Mouse (Mus musculus) myocyte (in vitro differentiated cells): Measurements from ENCODE around the gene Timp3. TPM values are rescaled to one million over a fixed set of nuclear protein-coding genes. Genes with fewer than 3 reads are reported as not detected.

Experiments
- H3K27me3 ChIP-seq: one replicate; pipeline ENCODE4 v1.6.1; 2011; ENCODE audit not compliant: control insufficient read depth, insufficient read depth, insufficient read length
- H3K36me3 ChIP-seq: one replicate; pipeline ENCODE4 v1.6.1; 2011; ENCODE audit not compliant: control insufficient read depth, insufficient read depth
- H3K4me2 ChIP-seq: one replicate; pipeline ENCODE4 v1.6.1; 2011; ENCODE audit warnings: low read depth, control low read depth
- H3K4me3 ChIP-seq: one replicate; pipeline ENCODE4 v1.5.1; 2011; ENCODE audit warnings: mild to moderate bottlenecking, control low read depth, moderate library complexity
- H3K79me2 ChIP-seq: one replicate; pipeline ENCODE4 v1.6.1; 2011; ENCODE audit not compliant: control insufficient read depth, insufficient read depth
- H3ac ChIP-seq: one replicate; pipeline ENCODE4 v1.6.1; 2011; ENCODE audit not compliant: control insufficient read depth, insufficient read length
- CEBPB ChIP-seq: IDR thresholded peaks from 2 replicates; pipeline ENCODE4 v1.6.1; 2011; ENCODE audit warnings: mild to moderate bottlenecking, moderate library complexity; ENCODE audit not compliant: poor library complexity, insufficient read depth, severe bottlenecking
- E2F4 ChIP-seq: IDR thresholded peaks from one replicate; pipeline ENCODE4 v1.6.1; 2011; ENCODE audit warnings: mild to moderate bottlenecking, control low read depth, moderate library complexity; ENCODE audit not compliant: insufficient read depth
- MAX ChIP-seq: IDR thresholded peaks from one replicate; pipeline ENCODE4 v1.6.1; 2011; ENCODE audit warnings: low read depth, mild to moderate bottlenecking, control low read depth
- MYOD1 ChIP-seq, 3 experiments: IDR thresholded peaks; one replicate each; pipeline ENCODE4 v1.6.1; 2011; ENCODE audit warnings: control low read depth in 2 of 3, low read depth in 2 of 3, mild to moderate bottlenecking in 2 of 3, moderate library complexity in 1 of 3; ENCODE audit not compliant: insufficient read length in 2 of 3, control insufficient read depth in 1 of 3
- MYOG ChIP-seq, 3 experiments: IDR thresholded peaks; one replicate each; pipeline ENCODE4 v1.6.1; 2011; ENCODE audit warnings: control low read depth in 2 of 3, low read depth in 2 of 3, mild to moderate bottlenecking in 2 of 3; ENCODE audit not compliant: insufficient read length in 2 of 3, control insufficient read depth in 1 of 3, insufficient read depth in 1 of 3
- POLR2A ChIP-seq: IDR thresholded peaks from one replicate; pipeline ENCODE4 v1.6.1; 2011; ENCODE audit warnings: low read depth, mild to moderate bottlenecking, control low read depth, moderate library complexity; ENCODE audit not compliant: insufficient read length
- POLR2AphosphoS2 ChIP-seq: IDR thresholded peaks from one replicate; pipeline ENCODE4 v1.6.1; 2011; ENCODE audit warnings: low read depth, control low read depth; ENCODE audit not compliant: insufficient read length
- REST ChIP-seq: IDR thresholded peaks from one replicate; pipeline ENCODE4 v1.6.1; 2011; ENCODE audit warnings: mild to moderate bottlenecking, control low read depth, moderate library complexity; ENCODE audit not compliant: insufficient read depth, insufficient read length
- SRF ChIP-seq: IDR thresholded peaks from one replicate; pipeline ENCODE4 v1.6.1; 2011; ENCODE audit warnings: low read depth; ENCODE audit not compliant: control insufficient read depth, insufficient read length
- TCF12 ChIP-seq: IDR thresholded peaks from one replicate; pipeline ENCODE4 v1.6.1; 2011; ENCODE audit warnings: mild to moderate bottlenecking, control low read depth; ENCODE audit not compliant: poor library complexity, insufficient read depth, severe bottlenecking
- TCF3 ChIP-seq: IDR thresholded peaks from one replicate; pipeline ENCODE4 v1.6.1; 2011; ENCODE audit warnings: low read depth, control low read depth; ENCODE audit not compliant: insufficient read length
- USF1 ChIP-seq: IDR thresholded peaks from one replicate; pipeline ENCODE4 v1.6.1; 2011; ENCODE audit warnings: low read depth, mild to moderate bottlenecking, control low read depth, moderate library complexity
- polyA plus RNA-seq: library from polyadenylated mRNA; unstranded; fragments of >200 nt; fragmentation: generic; extraction: Trizol; gene quantifications from one replicate; pipeline ENCODE4 v1.2.1, GENCODE M21; 2012; ENCODE audit warnings: missing spikeins

Gene Timp3
- polyA plus RNA-seq, 1 experiment = 18.7 TPM

GRCm38 (mm10) chr10:86279579-86280168 is 20.5 kb upstream of the Timp3 start:
- H3ac ChIP-seq = no peak overlapping the region
- no peaks in the 10 kb centered on the region for H3K79me2 ChIP-seq
- H3K36me3 ChIP-seq = no peaks in the 10 kb centered on the region
- no peak overlapping the region for H3K4me3 ChIP-seq
- TF ChIP-seq SRF (no peak), TCF12 (no peak), USF1 (no peak), POLR2A (no peak), CEBPB (no peak), E2F4 (no peak), POLR2AphosphoS2 (no peak), MYOD1 (IDR thresholded peaks at IDR 0.05; ENCODE audit: control insufficient read depth in 1 of 3, insufficient read length in 2 of 3, low read depth in 2 of 3) (no peak), MYOG (IDR thresholded peaks at IDR 0.05; ENCODE audit: control insufficient read depth in 1 of 3, insufficient read depth in 1 of 3, insufficient read length in 2 of 3, low read depth in 2 of 3) (no peak), TCF3 (no peak), MAX (no peak), REST (no peak)
- H3K27me3 ChIP-seq = no peaks in the 10 kb centered on the region
- no peak overlapping the region for H3K4me2 ChIP-seq

GRCm38 (mm10) chr10:86281238-86281637 is 18.9 kb upstream of the Timp3 start:
- TF ChIP-seq POLR2AphosphoS2 = no peak
- no peak for TF ChIP-seq TCF3
- no peaks in the 10 kb centered on the region for H3K79me2 ChIP-seq
- no peak overlapping the region for H3K4me3 ChIP-seq
- H3K27me3 ChIP-seq = no peaks in the 10 kb centered on the region
- H3ac ChIP-seq = no peak overlapping the region
- no peak overlapping the region for H3K4me2 ChIP-seq
- H3K36me3 ChIP-seq = no peaks in the 10 kb centered on the region

GRCm38 (mm10) chr10:86286508-86286907 is 13.7 kb upstream of the Timp3 start:
- no peaks in the 10 kb centered on the region for H3K79me2 ChIP-seq
- H3K4me3 ChIP-seq = no peak overlapping the region
- H3K27me3 ChIP-seq = no peaks in the 10 kb centered on the region
- H3K4me2 ChIP-seq = no peak overlapping the region
- no peaks in the 10 kb centered on the region for H3K36me3 ChIP-seq
- TF ChIP-seq MYOG (IDR thresholded peaks at IDR 0.05; ENCODE audit: control insufficient read depth in 1 of 3, insufficient read depth in 1 of 3, insufficient read length in 2 of 3, low read depth in 2 of 3) (no peak), REST (no peak), MAX (no peak), TCF3 (no peak), TCF12 (no peak), E2F4 (no peak), MYOD1 (IDR thresholded peaks at IDR 0.05; ENCODE audit: control insufficient read depth in 1 of 3, insufficient read length in 2 of 3, low read depth in 2 of 3) (no peak), POLR2A (no peak), USF1 (no peak), POLR2AphosphoS2 (no peak), CEBPB (no peak), SRF (no peak)
- no peak overlapping the region for H3ac ChIP-seq

- Histone ChIP-seq H3K36me3 (no peaks in the 10 kb centered on the region), H3K4me3 (no peak overlapping the region), H3ac (no peak overlapping the region), H3K4me2 (no peak overlapping the region), H3K27me3 (no peaks in the 10 kb centered on the region), H3K79me2 (no peaks in the 10 kb centered on the region)
- TF ChIP-seq POLR2AphosphoS2 (no peak), MYOG (IDR thresholded peaks at IDR 0.05; ENCODE audit: control insufficient read depth in 1 of 3, insufficient read depth in 1 of 3, insufficient read length in 2 of 3, low read depth in 2 of 3) (no peak), POLR2A (no peak), CEBPB (peak; percentile 75), E2F4 (no peak)
These were observed 9.9 kb upstream of the Timp3 start for GRCm38 (mm10) chr10:86290109-86290771.

GRCm38 (mm10) chr10:86293880-86294279 is 6.3 kb upstream of the Timp3 start:
- Histone ChIP-seq H3K4me3 (no peak overlapping the region), H3K79me2 (no peaks in the 10 kb centered on the region), H3ac (no peak overlapping the region), H3K27me3 (no peaks in the 10 kb centered on the region), H3K36me3 (no peaks in the 10 kb centered on the region), H3K4me2 (no peak overlapping the region)
- TF ChIP-seq CEBPB = no peak
- no peak for TF ChIP-seq E2F4
- TF ChIP-seq TCF3 = no peak
- no peak for TF ChIP-seq SRF
- TF ChIP-seq REST = no peak
- no peak for TF ChIP-seq POLR2A
- no peak for TF ChIP-seq MAX
- TF ChIP-seq MYOD1 (IDR thresholded peaks at IDR 0.05; ENCODE audit: control insufficient read depth in 1 of 3, insufficient read length in 2 of 3, low read depth in 2 of 3) = no peak
- TF ChIP-seq TCF12 = no peak
- TF ChIP-seq MYOG (IDR thresholded peaks at IDR 0.05; ENCODE audit: control insufficient read depth in 1 of 3, insufficient read depth in 1 of 3, insufficient read length in 2 of 3, low read depth in 2 of 3) = no peak
- TF ChIP-seq USF1 = no peak
- no peak for TF ChIP-seq POLR2AphosphoS2
